Mouse (Mus musculus): ENCODE data around the gene Vav3. TPM values are rescaled to one million over a fixed set of nuclear protein-coding genes. Genes with fewer than 3 reads are reported as not detected.
"Not testable (repeated sequence)": the region's sequence is repeated elsewhere in the genome, so short reads cannot be mapped to it uniquely, and the experiment has no call there.

Vav3 gene
- polyA plus RNA-seq, 1 experiment from 2014 or later = 4.4 TPM

DNA sequence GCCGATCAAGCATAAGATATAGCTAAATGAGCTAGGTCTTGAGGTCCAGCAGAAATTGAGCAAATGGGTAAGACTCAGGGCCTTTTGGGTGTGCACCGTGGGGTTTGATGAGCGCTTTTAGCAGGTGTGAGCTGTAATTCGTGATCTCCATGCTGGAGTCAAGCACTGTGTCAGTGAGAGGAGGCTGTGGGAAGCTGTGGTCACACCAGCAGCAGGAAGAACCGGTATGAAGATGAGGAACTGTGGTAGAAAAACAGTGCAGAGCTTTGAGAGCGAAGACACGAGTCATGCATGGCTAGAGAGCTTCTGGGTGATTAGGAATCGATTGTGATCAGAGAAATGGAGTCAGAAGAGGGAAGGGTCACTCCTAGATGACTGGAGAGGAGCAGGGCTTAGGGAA is 98.8 kb downstream of the Vav3 start:
- no peak overlapping the region for H3K9ac ChIP-seq (replicated peaks)
- H3K36me3 ChIP-seq (replicated peaks; ENCODE audit: insufficient read depth, low read length) = no peaks in the 10 kb centered on the region
- 36% methylated on average over 8 of the region's 8 CpGs for WGBS (ENCODE audit: insufficient replicate concordance)
- no peak for DNase-seq
- peaks cover 5% of the 10 kb centered on the region; the same call in 1 of the 2 replicates for H3K4me1 ChIP-seq (ENCODE audit: insufficient read depth)
- no peaks in the 10 kb centered on the region for H3K27me3 ChIP-seq (ENCODE audit: insufficient read depth, low read length)
- no peak overlapping the region for H3K4me3 ChIP-seq (ENCODE audit: low read depth, low read length)
- no peaks in the 10 kb centered on the region for H3K9me3 ChIP-seq (ENCODE audit: low read length)
- peak overlapping the region; percentile 22; the same call in 1 of the 2 replicates for H3K4me2 ChIP-seq (ENCODE audit: low read depth, low read length)
- no peak for TF ChIP-seq CTCF (IDR thresholded peaks at IDR 0.05; ENCODE audit: low read depth)
- TF ChIP-seq EP300 (IDR thresholded peaks at IDR 0.05; ENCODE audit: low read depth) = no peak
- no peak overlapping the region for H3K27ac ChIP-seq (ENCODE audit: low read depth)
- no peak for ATAC-seq

DNA sequence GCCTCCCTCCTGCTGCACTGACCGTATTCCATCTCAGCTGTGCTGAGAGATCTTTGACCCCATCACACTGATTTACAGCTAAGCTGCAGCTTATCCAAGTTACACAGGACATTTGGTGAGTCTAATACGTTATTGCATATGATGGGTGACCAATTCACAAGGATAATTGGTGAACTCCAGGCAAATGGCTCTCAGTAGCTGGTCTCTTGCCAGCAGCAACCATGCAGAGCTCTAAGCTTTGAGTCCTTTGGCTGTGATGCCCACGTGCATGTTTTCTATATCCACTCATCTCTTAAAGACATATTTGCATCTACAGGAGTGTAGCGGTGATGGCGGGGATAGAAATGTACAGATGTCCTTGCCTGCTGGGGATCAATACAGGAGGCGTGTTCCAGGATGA is 99.5 kb downstream of the Vav3 start:
- no peaks in the 10 kb centered on the region for H3K27me3 ChIP-seq (ENCODE audit: insufficient read depth, low read length)
- 74% methylated on average over 6 of the region's 6 CpGs for WGBS (ENCODE audit: insufficient replicate concordance)

DNA sequence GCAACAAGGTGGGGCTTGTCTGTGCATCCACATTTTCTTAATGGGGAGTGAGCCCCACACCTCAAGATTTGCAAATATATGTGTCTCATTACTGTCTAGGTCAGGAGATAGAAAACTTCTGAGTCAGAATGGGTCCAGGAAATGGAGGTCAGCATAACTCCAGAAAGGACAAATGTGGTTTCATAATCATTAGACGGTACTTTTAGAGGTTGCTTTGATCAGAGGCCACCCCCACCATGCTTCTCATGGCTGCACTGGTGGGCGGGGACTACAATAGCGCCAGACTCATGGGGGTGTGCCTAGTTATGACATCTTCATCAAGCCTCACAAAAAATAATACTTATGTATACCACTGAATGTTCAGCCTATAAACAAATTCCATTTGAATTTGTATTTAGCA is 103.6 kb downstream of the Vav3 start:
- Histone ChIP-seq H3K9me3 (ENCODE audit: low read length) (no peaks in the 10 kb centered on the region), H3K4me1 (ENCODE audit: insufficient read depth) (0 out of 2 replicates have a peak, but pooled peaks cover 2% of the 10 kb centered on the region), H3K36me3 (replicated peaks; ENCODE audit: insufficient read depth, low read length) (no peaks in the 10 kb centered on the region), H3K4me3 (ENCODE audit: low read depth, low read length) (no peak overlapping the region), H3K4me2 (ENCODE audit: low read depth, low read length) (no peak overlapping the region), H3K27ac (ENCODE audit: low read depth) (no peak overlapping the region), H3K27me3 (ENCODE audit: insufficient read depth, low read length) (no peaks in the 10 kb centered on the region), H3K9ac (replicated peaks) (no peak overlapping the region)
- WGBS (ENCODE audit: insufficient replicate concordance) = 67% methylated on average over 3 of the region's 3 CpGs
- no peak for TF ChIP-seq CTCF (IDR thresholded peaks at IDR 0.05; ENCODE audit: low read depth)
- TF ChIP-seq EP300 (IDR thresholded peaks at IDR 0.05; ENCODE audit: low read depth) = no peak
- no peak for DNase-seq
- no peak for ATAC-seq

More for the DNA sequence above, 99.5 kb downstream of the Vav3 start:
- DNase-seq (no peak), ATAC-seq (no peak)
- Histone ChIP-seq H3K4me1 (ENCODE audit: insufficient read depth) (peaks cover 5% of the 10 kb centered on the region; the same call in 1 of the 2 replicates), H3K4me3 (ENCODE audit: low read depth, low read length) (no peak overlapping the region), H3K27ac (ENCODE audit: low read depth) (no peak overlapping the region), H3K9ac (replicated peaks) (no peak overlapping the region), H3K36me3 (replicated peaks; ENCODE audit: insufficient read depth, low read length) (no peaks in the 10 kb centered on the region), H3K9me3 (ENCODE audit: low read length) (no peaks in the 10 kb centered on the region), H3K4me2 (ENCODE audit: low read depth, low read length) (no peak overlapping the region)
- TF ChIP-seq CTCF (IDR thresholded peaks at IDR 0.05; ENCODE audit: low read depth) = no peak
- TF ChIP-seq EP300 (IDR thresholded peaks at IDR 0.05; ENCODE audit: low read depth) = no peak

DNA sequence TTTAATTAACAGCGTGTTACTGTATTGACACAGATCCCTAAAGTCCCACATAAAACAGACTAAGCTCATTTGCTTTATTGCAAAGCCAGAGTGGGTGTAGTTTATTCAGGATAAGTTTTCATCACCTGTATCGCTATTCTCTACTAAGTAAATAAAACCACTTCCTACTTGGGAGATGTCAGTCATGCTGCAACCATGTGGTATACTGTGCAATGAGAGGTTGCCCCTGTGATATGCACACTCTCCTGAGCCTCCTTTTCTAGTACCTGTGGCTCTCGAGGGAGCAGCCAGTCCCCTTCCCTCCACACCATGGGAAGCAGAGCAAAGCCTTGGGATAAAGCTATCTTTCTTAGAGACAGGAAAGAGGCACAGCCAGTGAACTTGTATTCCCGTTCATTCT is 106.5 kb downstream of the Vav3 start:
- Histone ChIP-seq H3K9ac (replicated peaks) (no peak overlapping the region), H3K4me3 (ENCODE audit: low read depth, low read length) (no peak overlapping the region), H3K4me1 (ENCODE audit: insufficient read depth) (no peaks in the 10 kb centered on the region), H3K27me3 (ENCODE audit: insufficient read depth, low read length) (no peaks in the 10 kb centered on the region), H3K4me2 (ENCODE audit: low read depth, low read length) (no peak overlapping the region), H3K27ac (ENCODE audit: low read depth) (no peak overlapping the region), H3K36me3 (replicated peaks; ENCODE audit: insufficient read depth, low read length) (no peaks in the 10 kb centered on the region), H3K9me3 (ENCODE audit: low read length) (no peaks in the 10 kb centered on the region)
- ATAC-seq (no peak), DNase-seq (no peak)
- no peak for TF ChIP-seq EP300 (IDR thresholded peaks at IDR 0.05; ENCODE audit: low read depth)
- no peak for TF ChIP-seq CTCF (IDR thresholded peaks at IDR 0.05; ENCODE audit: low read depth)
- WGBS (ENCODE audit: insufficient replicate concordance) = 50% methylated on average over 4 of the region's 4 CpGs

DNA sequence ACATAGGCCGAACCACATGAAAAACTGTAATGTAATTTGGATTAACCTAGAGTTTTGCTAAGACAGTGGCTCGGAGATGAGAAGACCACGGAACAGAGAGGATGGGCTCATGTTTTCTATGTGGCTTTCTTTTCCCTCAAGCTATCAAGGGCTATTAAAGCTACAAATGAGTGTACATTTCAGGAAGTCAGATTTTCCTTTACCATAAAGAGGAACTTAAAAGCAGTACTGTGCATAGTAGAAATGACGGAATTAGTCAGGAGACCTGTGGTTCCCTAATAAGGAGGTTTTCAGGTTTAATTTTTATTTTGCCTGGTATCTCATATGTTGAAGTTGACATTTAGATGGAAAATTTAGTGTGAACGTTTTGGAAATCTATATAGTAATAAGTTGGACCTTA is 107.8 kb downstream of the Vav3 start:
- H3K27me3 ChIP-seq (ENCODE audit: insufficient read depth, low read length); H3K4me2 ChIP-seq (ENCODE audit: low read depth, low read length); H3K27ac ChIP-seq (ENCODE audit: low read depth); H3K4me3 ChIP-seq (ENCODE audit: low read depth, low read length); H3K9me3 ChIP-seq (ENCODE audit: low read length); H3K36me3 ChIP-seq (replicated peaks; ENCODE audit: insufficient read depth, low read length); H3K4me1 ChIP-seq (ENCODE audit: insufficient read depth); ATAC-seq; DNase-seq; H3K9ac ChIP-seq (replicated peaks): not testable (repeated sequence)
- WGBS (ENCODE audit: insufficient replicate concordance) = 44% methylated on average over 5 of the region's 5 CpGs

DNA sequence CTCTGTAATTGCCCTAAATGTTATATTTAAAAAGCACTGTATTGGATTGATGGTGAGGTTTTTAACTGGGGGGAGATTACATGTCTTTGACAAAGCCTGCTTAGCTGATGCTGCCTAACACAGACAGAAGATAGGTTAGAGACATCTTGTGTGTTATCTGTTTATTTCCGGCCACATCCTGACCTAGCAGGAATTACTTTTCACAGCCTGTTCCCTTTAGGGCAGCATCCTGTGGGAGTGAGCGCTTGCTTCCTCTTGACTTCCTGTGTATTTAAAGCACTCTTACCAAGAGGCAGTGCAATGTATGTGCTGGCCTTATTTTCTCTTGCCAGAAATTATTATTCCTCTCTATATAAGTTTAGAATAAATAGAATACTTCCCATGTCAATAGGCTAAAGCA is 111.5 kb downstream of the Vav3 start:
- H3K9me3 ChIP-seq (ENCODE audit: low read length) = no peaks in the 10 kb centered on the region
- H3K4me2 ChIP-seq (ENCODE audit: low read depth, low read length) = no peak overlapping the region
- TF ChIP-seq EP300 (IDR thresholded peaks at IDR 0.05; ENCODE audit: low read depth) (peak; percentile 44; the same call in 1 of the 2 replicates), CTCF (IDR thresholded peaks at IDR 0.05; ENCODE audit: low read depth) (no peak)
- no peak overlapping the region for H3K9ac ChIP-seq (replicated peaks)
- H3K27me3 ChIP-seq (ENCODE audit: insufficient read depth, low read length) = no peaks in the 10 kb centered on the region
- no peak overlapping the region for H3K27ac ChIP-seq (ENCODE audit: low read depth)
- H3K36me3 ChIP-seq (replicated peaks; ENCODE audit: insufficient read depth, low read length) = no peaks in the 10 kb centered on the region
- ATAC-seq = peak; percentile 60
- 17% methylated on average over 2 of the region's 2 CpGs for WGBS (ENCODE audit: insufficient replicate concordance)
- no peak for DNase-seq
- no peaks in the 10 kb centered on the region for H3K4me1 ChIP-seq (ENCODE audit: insufficient read depth)
- H3K4me3 ChIP-seq (ENCODE audit: low read depth, low read length) = no peak overlapping the region

DNA sequence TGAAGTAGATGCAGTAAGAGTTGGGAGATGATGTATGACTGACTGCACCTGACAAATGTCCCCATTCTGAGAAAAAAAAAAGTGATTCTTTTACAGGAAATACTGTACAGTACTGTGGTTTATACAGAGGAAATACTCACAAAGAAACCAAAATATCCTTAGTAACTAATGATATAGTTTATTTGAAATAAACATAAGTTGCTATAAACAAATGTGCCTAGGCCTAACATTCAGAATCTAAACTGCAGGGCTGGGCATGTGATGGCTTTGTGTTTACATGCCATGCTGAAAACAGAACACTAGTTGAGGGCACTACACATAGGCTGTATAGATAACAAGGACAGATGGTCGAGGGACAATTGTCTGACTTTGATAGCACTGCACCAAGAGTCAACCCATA is 114.2 kb downstream of the Vav3 start:
- H3K27ac ChIP-seq (ENCODE audit: low read depth) = no peak overlapping the region
- H3K9ac ChIP-seq (replicated peaks) = no peak overlapping the region
- WGBS (ENCODE audit: insufficient replicate concordance) = 25% methylated on average over 1 of the region's 1 CpGs
- no peak for ATAC-seq
- H3K4me3 ChIP-seq (ENCODE audit: low read depth, low read length) = no peak overlapping the region
- TF ChIP-seq CTCF (IDR thresholded peaks at IDR 0.05; ENCODE audit: low read depth) (no peak), EP300 (IDR thresholded peaks at IDR 0.05; ENCODE audit: low read depth) (no peak)
- no peaks in the 10 kb centered on the region for H3K4me1 ChIP-seq (ENCODE audit: insufficient read depth)
- no peak overlapping the region for H3K4me2 ChIP-seq (ENCODE audit: low read depth, low read length)
- no peaks in the 10 kb centered on the region for H3K9me3 ChIP-seq (ENCODE audit: low read length)
- H3K36me3 ChIP-seq (replicated peaks; ENCODE audit: insufficient read depth, low read length) = no peaks in the 10 kb centered on the region
- H3K27me3 ChIP-seq (ENCODE audit: insufficient read depth, low read length) = no peaks in the 10 kb centered on the region
- DNase-seq = no peak
